Mouse (Mus musculus) spleen, adult 2 months (tissue): ENCODE data around the gene Ogfr. TPM values are rescaled to one million over a fixed set of nuclear protein-coding genes. Genes with fewer than 3 reads are reported as not detected.

Experiments
- DNase-seq, 2 experiments: peaks; one replicate each; pipeline versions ENCODE4 v3.0.0 to v3.0.0-alpha.2; 2012 to 2021; ENCODE audit warnings: low spot score in 2 of 2, low read depth in 1 of 2
- H3K27ac ChIP-seq: fragments of 200-500 bp; 2 replicates; pipeline ENCODE4 v1.5.1; 2012; ENCODE audit warnings: low read length, inconsistent platforms; ENCODE audit not compliant: insufficient read depth
- H3K27me3 ChIP-seq: fragments of 200-500 bp; 2 replicates; pipeline ENCODE4 v1.6.1; 2012; ENCODE audit warnings: mild to moderate bottlenecking, moderate library complexity, low read length, inconsistent platforms; ENCODE audit not compliant: control insufficient read depth, insufficient read depth
- H3K36me3 ChIP-seq: fragments of 200-500 bp; 2 replicates; pipeline ENCODE4 v1.6.1; 2012; ENCODE audit warnings: mild to moderate bottlenecking, low read length, inconsistent platforms; ENCODE audit not compliant: control insufficient read depth, insufficient read depth
- H3K4me1 ChIP-seq: fragments of 200-500 bp; 2 replicates; pipeline ENCODE4 v1.6.1; 2011; ENCODE audit warnings: inconsistent platforms; ENCODE audit not compliant: control insufficient read depth, insufficient read depth, insufficient read length
- H3K4me3 ChIP-seq: fragments of 200-500 bp; 2 replicates; pipeline ENCODE4 v1.5.1; 2011; ENCODE audit warnings: mild to moderate bottlenecking, inconsistent platforms; ENCODE audit not compliant: insufficient read depth, insufficient read length; ENCODE audit errors: extremely low read depth
- CTCF ChIP-seq: fragments of 200-500 bp; IDR thresholded peaks from 2 replicates; pipeline ENCODE4 v1.5.1; 2011; ENCODE audit warnings: mild to moderate bottlenecking, inconsistent platforms; ENCODE audit not compliant: insufficient read depth, insufficient read length, insufficient replicate concordance; ENCODE audit errors: extremely low read depth
- POLR2A ChIP-seq: fragments of 200-500 bp; IDR thresholded peaks from 2 replicates; pipeline ENCODE4 v1.6.1; 2011; ENCODE audit warnings: low read depth, low read length, inconsistent platforms
- WGBS: fragments of 180-500 bp; shearing (Covaris S2); methylation state at CpG from one replicate; pipeline ENCODE4 v1.1.7; 2018; 5-methylcytosine and 5-hydroxymethylcytosine counted together
- polyA plus RNA-seq: library from polyadenylated mRNA; depleted of rRNA; stranded (reverse); fragments of >200 nt; gene quantifications from 2 replicates; pipeline ENCODE4 v1.2.3, GENCODE M21; 2012; rRNA removed

Ogfr gene
- polyA plus RNA-seq, result 39.0 and 43.8 TPM in 2 replicates

GRCm38 (mm10) chr2:180589123-180589831 is at the start of gene Ogfr:
TSS of gene Ogfr (plus strand) at chr2:180589245.
- Histone ChIP-seq H3K27ac (peak within 1 kb of the TSS; percentile 95), H3K4me3 (peak within 1 kb of the TSS; percentile 99), H3K27me3 (no peaks in the 10 kb centered on the region), H3K36me3 (peaks cover 42% of the 10 kb centered on the region), H3K4me1 (peaks cover 7% of the 10 kb centered on the region; the same call in 1 of the 2 replicates)
- DNase-seq, result peak; percentile 65 to 76
- WGBS, result under 1% methylated on average over 67 of the region's 67 CpGs
- TF ChIP-seq POLR2A (peak; percentile 71), CTCF (peak; percentile 26; the same call in 1 of the 2 replicates)

GRCm38 (mm10) chr2:180543675-180544074 is 45.4 kb upstream of the Ogfr start:
- no peak overlapping the region for H3K27ac ChIP-seq
- no peaks in the 10 kb centered on the region for H3K27me3 ChIP-seq
- WGBS, result 86% methylated on average over 2 of the region's 2 CpGs

GRCm38 (mm10) chr2:180545046-180545445 is 44.0 kb upstream of the Ogfr start:
- Histone ChIP-seq H3K36me3 (no peaks in the 10 kb centered on the region), H3K27ac (no peak overlapping the region), H3K4me1 (no peaks in the 10 kb centered on the region), H3K27me3 (no peaks in the 10 kb centered on the region), H3K4me3 (no peak overlapping the region)
- DNase-seq, result no peak
- WGBS, result 57% methylated on average over 18 of the region's 18 CpGs
- TF ChIP-seq CTCF (no peak), POLR2A (no peak)

More at GRCm38 (mm10) chr2:180543675-180544074, 45.4 kb upstream of the Ogfr start:
- Histone ChIP-seq H3K4me3 (no peak overlapping the region), H3K4me1 (no peaks in the 10 kb centered on the region), H3K36me3 (no peaks in the 10 kb centered on the region)
- TF ChIP-seq POLR2A (no peak), CTCF (no peak)
- DNase-seq, result no peak

GRCm38 (mm10) chr2:180547384-180548106 is 41.5 kb upstream of the Ogfr start:
- Histone ChIP-seq H3K36me3 (no peaks in the 10 kb centered on the region), H3K4me3 (no peak overlapping the region), H3K27ac (no peak overlapping the region), H3K27me3 (no peaks in the 10 kb centered on the region), H3K4me1 (no peaks in the 10 kb centered on the region)
- TF ChIP-seq CTCF (no peak), POLR2A (no peak)
- WGBS, result 50% methylated on average over 8 of the region's 8 CpGs
- DNase-seq, result no peak

GRCm38 (mm10) chr2:180552340-180552739 is 36.7 kb upstream of the Ogfr start:
- 85% methylated on average over 3 of the region's 3 CpGs for WGBS
- Histone ChIP-seq H3K4me1 (no peaks in the 10 kb centered on the region), H3K27ac (no peak overlapping the region), H3K4me3 (no peak overlapping the region), H3K27me3 (no peaks in the 10 kb centered on the region), H3K36me3 (no peaks in the 10 kb centered on the region)
- no peak for TF ChIP-seq CTCF
- no peak for TF ChIP-seq POLR2A
- DNase-seq, result no peak

GRCm38 (mm10) chr2:180555219-180555618 is 33.8 kb upstream of the Ogfr start:
- no peaks in the 10 kb centered on the region for H3K36me3 ChIP-seq
- WGBS, result 49% methylated on average over 3 of the region's 3 CpGs
- no peak for DNase-seq

GRCm38 (mm10) chr2:180556470-180556869 is 32.6 kb upstream of the Ogfr start:
- TF ChIP-seq CTCF (no peak), POLR2A (no peak)
- 26% methylated on average over 3 of the region's 3 CpGs for whole genome bisulfite sequencing

More at GRCm38 (mm10) chr2:180555219-180555618, 33.8 kb upstream of the Ogfr start:
- TF ChIP-seq CTCF (no peak), POLR2A (no peak)
- Histone ChIP-seq H3K4me1 (no peaks in the 10 kb centered on the region), H3K27ac (no peak overlapping the region), H3K4me3 (no peak overlapping the region), H3K27me3 (no peaks in the 10 kb centered on the region)

More at GRCm38 (mm10) chr2:180556470-180556869, 32.6 kb upstream of the Ogfr start:
- no peaks in the 10 kb centered on the region for H3K27me3 ChIP-seq
- H3K4me3 ChIP-seq, result no peak overlapping the region
- no peaks in the 10 kb centered on the region for H3K4me1 ChIP-seq
- no peaks in the 10 kb centered on the region for H3K36me3 ChIP-seq
- DNase-seq, result no peak
- H3K27ac ChIP-seq, result no peak overlapping the region
